Mouse (Mus musculus): ENCODE data around the gene Nid2. TPM values are rescaled to one million over a fixed set of nuclear protein-coding genes. Genes with fewer than 3 reads are reported as not detected.

Nid2 gene
- polyA plus RNA-seq, 1 experiment = 7.0 TPM

GRCm38 (mm10) chr14:19760721-19761120, 9.7 kb downstream of the Nid2 start:
- Histone ChIP-seq H3K4me1 (ENCODE audit: control insufficient read depth, insufficient read depth, low read length) (peaks cover 3% of the 10 kb centered on the region; the same call in 1 of the 2 replicates), H3K4me3 (ENCODE audit: control insufficient read depth, low read depth, low read length) (no peak overlapping the region), H3K36me3 (ENCODE audit: control insufficient read depth, insufficient read depth, low read length) (no peaks in the 10 kb centered on the region), H3K27me3 (ENCODE audit: control insufficient read depth, insufficient read depth, low read length) (no peaks in the 10 kb centered on the region), H3K27ac (ENCODE audit: control insufficient read depth, insufficient read depth, low read depth, low read length) (no peak overlapping the region)
- TF ChIP-seq POLR2A (IDR thresholded peaks at IDR 0.05; ENCODE audit: control insufficient read depth, low read depth, low read length) (no peak), CTCF (IDR thresholded peaks at IDR 0.05; ENCODE audit: control insufficient read depth, insufficient read depth, insufficient replicate concordance, low read depth, low read length) (no peak)

- Histone ChIP-seq H3K4me1 (ENCODE audit: control insufficient read depth, insufficient read depth, low read length) (peaks cover 3% of the 10 kb centered on the region; the same call in 1 of the 2 replicates), H3K36me3 (ENCODE audit: control insufficient read depth, insufficient read depth, low read length) (no peaks in the 10 kb centered on the region), H3K4me3 (ENCODE audit: control insufficient read depth, low read depth, low read length) (no peak overlapping the region), H3K27me3 (ENCODE audit: control insufficient read depth, insufficient read depth, low read length) (no peaks in the 10 kb centered on the region), H3K27ac (ENCODE audit: control insufficient read depth, insufficient read depth, low read depth, low read length) (no peak overlapping the region)
- TF ChIP-seq CTCF (IDR thresholded peaks at IDR 0.05; ENCODE audit: control insufficient read depth, insufficient read depth, insufficient replicate concordance, low read depth, low read length) (no peak), POLR2A (IDR thresholded peaks at IDR 0.05; ENCODE audit: control insufficient read depth, low read depth, low read length) (no peak)
These were observed 10.9 kb downstream of the Nid2 start for GRCm38 (mm10) chr14:19762014-19762413.

GRCm38 (mm10) chr14:19763527-19763926, 12.5 kb downstream of the Nid2 start:
- Histone ChIP-seq H3K27me3 (ENCODE audit: control insufficient read depth, insufficient read depth, low read length) (no peaks in the 10 kb centered on the region), H3K4me1 (ENCODE audit: control insufficient read depth, insufficient read depth, low read length) (peaks cover 3% of the 10 kb centered on the region; the same call in 1 of the 2 replicates), H3K36me3 (ENCODE audit: control insufficient read depth, insufficient read depth, low read length) (no peaks in the 10 kb centered on the region), H3K4me3 (ENCODE audit: control insufficient read depth, low read depth, low read length) (no peak overlapping the region), H3K27ac (ENCODE audit: control insufficient read depth, insufficient read depth, low read depth, low read length) (0 out of 2 replicates have a peak overlapping the region, but pooled peaks have one; percentile 6)
- no peak for TF ChIP-seq POLR2A (IDR thresholded peaks at IDR 0.05; ENCODE audit: control insufficient read depth, low read depth, low read length)
- TF ChIP-seq CTCF (IDR thresholded peaks at IDR 0.05; ENCODE audit: control insufficient read depth, insufficient read depth, insufficient replicate concordance, low read depth, low read length) = no peak

GRCm38 (mm10) chr14:19764331-19764730, 13.3 kb downstream of the Nid2 start:
- no peak overlapping the region for H3K4me3 ChIP-seq (ENCODE audit: control insufficient read depth, low read depth, low read length)
- H3K36me3 ChIP-seq (ENCODE audit: control insufficient read depth, insufficient read depth, low read length) = no peaks in the 10 kb centered on the region
- peaks cover under 1% of the 10 kb centered on the region; the same call in 1 of the 2 replicates for H3K4me1 ChIP-seq (ENCODE audit: control insufficient read depth, insufficient read depth, low read length)
- H3K27ac ChIP-seq (ENCODE audit: control insufficient read depth, insufficient read depth, low read depth, low read length) = no peak overlapping the region
- TF ChIP-seq POLR2A (IDR thresholded peaks at IDR 0.05; ENCODE audit: control insufficient read depth, low read depth, low read length) (no peak), CTCF (IDR thresholded peaks at IDR 0.05; ENCODE audit: control insufficient read depth, insufficient read depth, insufficient replicate concordance, low read depth, low read length) (no peak)
- H3K27me3 ChIP-seq (ENCODE audit: control insufficient read depth, insufficient read depth, low read length) = no peaks in the 10 kb centered on the region

- H3K36me3 ChIP-seq (ENCODE audit: control insufficient read depth, insufficient read depth, low read length) = no peaks in the 10 kb centered on the region
- no peak overlapping the region for H3K27ac ChIP-seq (ENCODE audit: control insufficient read depth, insufficient read depth, low read depth, low read length)
- no peaks in the 10 kb centered on the region for H3K4me1 ChIP-seq (ENCODE audit: control insufficient read depth, insufficient read depth, low read length)
- H3K4me3 ChIP-seq (ENCODE audit: control insufficient read depth, low read depth, low read length) = no peak overlapping the region
- no peaks in the 10 kb centered on the region for H3K27me3 ChIP-seq (ENCODE audit: control insufficient read depth, insufficient read depth, low read length)
- no peak for TF ChIP-seq CTCF (IDR thresholded peaks at IDR 0.05; ENCODE audit: control insufficient read depth, insufficient read depth, insufficient replicate concordance, low read depth, low read length)
- TF ChIP-seq POLR2A (IDR thresholded peaks at IDR 0.05; ENCODE audit: control insufficient read depth, low read depth, low read length) = no peak
These were observed 14.7 kb downstream of the Nid2 start for GRCm38 (mm10) chr14:19765539-19766379.

- TF ChIP-seq POLR2A (IDR thresholded peaks at IDR 0.05; ENCODE audit: control insufficient read depth, low read depth, low read length) (no peak), CTCF (IDR thresholded peaks at IDR 0.05; ENCODE audit: control insufficient read depth, insufficient read depth, insufficient replicate concordance, low read depth, low read length) (no peak)
- H3K4me1 ChIP-seq (ENCODE audit: control insufficient read depth, insufficient read depth, low read length) = no peaks in the 10 kb centered on the region
- H3K27me3 ChIP-seq (ENCODE audit: control insufficient read depth, insufficient read depth, low read length) = no peaks in the 10 kb centered on the region
- no peaks in the 10 kb centered on the region for H3K36me3 ChIP-seq (ENCODE audit: control insufficient read depth, insufficient read depth, low read length)
- H3K27ac ChIP-seq (ENCODE audit: control insufficient read depth, insufficient read depth, low read depth, low read length) = no peak overlapping the region
- H3K4me3 ChIP-seq (ENCODE audit: control insufficient read depth, low read depth, low read length) = no peak overlapping the region
These were observed 15.2 kb downstream of the Nid2 start for GRCm38 (mm10) chr14:19766380-19766649.

- no peaks in the 10 kb centered on the region for H3K36me3 ChIP-seq (ENCODE audit: control insufficient read depth, insufficient read depth, low read length)
- no peak for TF ChIP-seq CTCF (IDR thresholded peaks at IDR 0.05; ENCODE audit: control insufficient read depth, insufficient read depth, insufficient replicate concordance, low read depth, low read length)
- TF ChIP-seq POLR2A (IDR thresholded peaks at IDR 0.05; ENCODE audit: control insufficient read depth, low read depth, low read length) = no peak
- H3K4me1 ChIP-seq (ENCODE audit: control insufficient read depth, insufficient read depth, low read length) = no peaks in the 10 kb centered on the region
- no peak overlapping the region for H3K27ac ChIP-seq (ENCODE audit: control insufficient read depth, insufficient read depth, low read depth, low read length)
- H3K27me3 ChIP-seq (ENCODE audit: control insufficient read depth, insufficient read depth, low read length) = no peaks in the 10 kb centered on the region
- H3K4me3 ChIP-seq (ENCODE audit: control insufficient read depth, low read depth, low read length) = no peak overlapping the region
These were observed 17.6 kb downstream of the Nid2 start for GRCm38 (mm10) chr14:19768648-19769047.
